Mouse (Mus musculus) liver, embryonic 14.5 days (tissue): ENCODE results near the gene Ndufaf5.
"Not testable (repeated sequence)": the region's sequence is repeated elsewhere in the genome, so short reads cannot be mapped to it uniquely, and the experiment has no call there.

ENCODE experiments used
- CTCF ChIP-seq: IDR thresholded peaks from 2 replicates; pipeline ENCODE4 v1.5.1; 2016; ENCODE audit warnings: antibody characterized with exemption, low read depth, control low read depth
- EP300 ChIP-seq: IDR thresholded peaks from 2 replicates; pipeline ENCODE4 v1.6.1; 2016; ENCODE audit warnings: antibody characterized with exemption, low read depth

- not testable (repeated sequence) for TF ChIP-seq EP300, CTCF
Observed at GRCm38 (mm10) chr2:140151743-140152142, 18.7 kb upstream of the Ndufaf5 start, which contains the start of gene Gm17374.
